Mouse (Mus musculus) T-helper 2 cell (primary cell): ENCODE results near the gene D10Wsu102e.
"Not testable (repeated sequence)": the region's sequence is repeated elsewhere in the genome, so short reads cannot be mapped to it uniquely, and the experiment has no call there.

ENCODE experiments used
- in situ Hi-C: fragments of 300-600 bp; cut with MboI, MseI; formaldehyde crosslinking; loops from one replicate; pipeline ENCODE4 v1.15.1; 2025; ENCODE audit warnings: high pct_unique_total_duplicates

Gene D10Wsu102e

DNA sequence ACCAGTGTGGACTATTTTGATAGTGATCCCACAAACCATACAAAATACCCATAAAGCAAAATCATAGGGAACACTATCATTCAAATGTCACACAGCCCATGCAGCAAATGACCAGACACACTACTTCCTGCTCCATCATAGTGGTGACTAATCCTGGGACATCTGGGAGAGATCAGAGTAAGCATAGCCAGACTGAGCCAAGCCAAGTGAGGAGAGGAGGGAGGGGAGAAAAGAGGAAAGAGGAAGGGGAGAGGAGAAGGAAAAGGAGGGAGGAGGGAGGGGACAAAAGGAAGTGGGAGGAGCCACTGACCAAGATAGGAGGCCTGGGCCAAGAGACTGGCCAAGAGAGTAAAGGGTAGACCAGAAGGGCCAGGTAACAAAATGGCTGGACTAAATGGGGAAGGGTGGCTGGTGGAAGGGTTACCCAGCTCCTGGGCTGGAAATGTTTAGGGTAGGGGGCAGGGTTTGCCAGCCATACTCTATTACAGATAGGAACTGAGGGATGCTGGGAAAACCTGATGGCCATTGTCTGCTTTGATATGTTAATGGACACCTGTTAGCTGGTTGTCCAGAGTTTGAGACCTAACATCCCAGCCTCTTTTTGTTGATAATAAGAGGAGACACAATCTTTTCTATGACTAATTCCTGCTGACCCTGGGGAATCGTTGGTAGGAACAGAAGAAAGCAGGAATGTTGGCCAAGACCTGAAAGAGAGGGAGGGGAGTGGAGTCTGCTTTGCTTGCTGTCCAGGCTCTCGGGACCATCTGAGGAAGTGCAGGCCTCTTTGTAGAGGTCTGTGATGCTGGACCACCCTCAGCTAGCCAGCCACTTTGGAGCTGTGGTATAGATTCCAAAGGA, 16.0 kb upstream of the D10Wsu102e start:
- in situ Hi-C loops: loop anchor here (25.0 kb wide), 1 partner anchor 1707 kb away; the partner anchor contains the start of genes Ankrd24, Gm10778 and Sirt6

DNA sequence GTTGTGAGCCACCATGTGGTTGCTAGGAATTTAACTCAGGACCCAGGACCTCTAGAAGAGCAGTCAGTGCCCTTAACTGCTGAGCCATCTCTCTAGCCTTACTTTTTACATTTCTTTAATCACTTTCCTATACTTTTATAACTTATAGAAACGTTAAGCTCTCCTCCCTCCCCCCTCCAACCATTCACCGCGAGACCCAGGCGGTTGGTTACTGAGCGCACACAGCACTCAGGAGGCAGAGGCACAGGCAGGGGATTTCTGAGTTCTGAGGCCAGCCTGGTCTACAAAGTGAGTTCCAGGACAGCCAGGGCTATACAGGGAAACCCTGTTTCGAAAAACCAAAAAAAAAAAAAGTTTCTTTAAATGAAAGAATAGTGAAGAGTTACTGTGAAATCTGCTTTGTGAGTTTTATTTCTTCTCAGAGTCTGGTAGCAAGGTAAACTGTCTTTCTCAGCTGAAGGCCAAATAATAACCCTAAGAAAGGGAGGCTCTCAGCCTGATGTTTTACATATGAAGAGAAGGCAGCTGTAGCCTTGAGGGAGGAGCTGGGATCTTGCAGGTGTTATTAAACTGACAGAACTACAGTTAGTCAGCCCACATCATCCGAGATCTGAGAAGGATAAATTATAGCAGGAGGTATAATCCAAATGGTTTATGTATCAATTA, 14.2 kb upstream of the D10Wsu102e start:
- in situ Hi-C loops: loop anchor here (25.0 kb wide), 1 partner anchor 1709 kb away; the partner anchor contains the start of genes Ankrd24, Gm10778 and Sirt6

DNA sequence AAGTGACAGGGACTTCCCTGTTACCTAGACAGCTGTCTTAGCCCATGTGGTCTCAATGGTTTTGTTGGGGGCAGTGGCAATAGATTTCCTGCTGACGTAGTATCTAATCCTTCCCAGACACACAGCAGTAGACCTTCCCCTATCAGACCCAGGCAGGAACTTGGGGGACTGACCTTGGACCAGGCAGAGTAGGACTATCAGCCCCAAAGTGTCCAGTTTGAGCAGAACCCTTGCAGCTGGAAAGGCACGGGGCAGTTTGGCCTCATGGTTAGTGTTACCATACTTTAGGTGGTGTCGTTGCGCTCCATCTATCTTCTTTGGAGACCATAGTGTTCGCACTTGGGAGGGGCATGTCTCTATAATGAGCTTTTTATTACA, 13.7 kb upstream of the D10Wsu102e start:
- in situ Hi-C loops: loop anchor here (25.0 kb wide), 1 partner anchor 1709 kb away; the partner anchor contains the start of genes Ankrd24, Gm10778 and Sirt6

DNA sequence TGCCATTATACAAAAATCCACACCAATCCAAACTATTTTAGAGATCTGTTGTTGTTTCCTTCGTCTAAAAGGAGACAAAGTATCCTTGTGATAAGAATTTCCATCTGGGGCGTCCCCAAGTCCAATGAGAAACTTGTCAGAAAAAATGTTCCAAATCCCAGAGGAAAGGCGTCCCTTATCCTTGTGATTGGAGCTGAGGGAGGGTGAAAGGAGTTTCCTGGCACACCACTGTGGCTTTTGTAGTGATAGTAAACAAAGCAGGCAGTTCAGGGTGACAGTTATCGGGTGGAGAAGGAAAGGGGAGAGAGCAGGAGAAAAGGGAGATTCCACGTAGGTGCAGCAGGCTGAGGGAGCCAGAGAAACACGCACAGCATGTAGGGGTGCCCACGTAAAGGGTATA, 12.5 kb upstream of the D10Wsu102e start:
- in situ Hi-C loops: loop anchor here (25.0 kb wide), 1 partner anchor 1710 kb away; the partner anchor contains the start of genes Ankrd24, Gm10778 and Sirt6

DNA sequence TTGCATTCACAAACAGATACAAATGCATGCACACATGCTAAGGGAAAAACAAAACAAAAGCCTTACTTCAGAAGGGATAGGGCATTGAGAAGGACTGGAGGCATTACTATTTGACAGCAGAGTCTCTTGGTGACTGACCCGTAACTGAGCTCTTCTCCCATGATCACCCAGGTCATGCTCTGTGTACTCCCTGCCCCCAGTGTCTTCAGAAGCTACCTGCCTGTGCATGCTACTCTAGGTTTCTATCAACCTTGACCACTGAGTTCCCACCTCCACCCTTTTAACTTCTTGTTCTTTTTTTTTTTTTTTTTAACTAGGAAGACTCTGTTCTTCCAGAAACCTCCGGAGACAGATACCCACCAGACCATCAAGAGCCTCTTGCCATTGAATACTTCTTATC, 9.3 kb upstream of the D10Wsu102e start:
- in situ Hi-C loops: no loop called here

DNA sequence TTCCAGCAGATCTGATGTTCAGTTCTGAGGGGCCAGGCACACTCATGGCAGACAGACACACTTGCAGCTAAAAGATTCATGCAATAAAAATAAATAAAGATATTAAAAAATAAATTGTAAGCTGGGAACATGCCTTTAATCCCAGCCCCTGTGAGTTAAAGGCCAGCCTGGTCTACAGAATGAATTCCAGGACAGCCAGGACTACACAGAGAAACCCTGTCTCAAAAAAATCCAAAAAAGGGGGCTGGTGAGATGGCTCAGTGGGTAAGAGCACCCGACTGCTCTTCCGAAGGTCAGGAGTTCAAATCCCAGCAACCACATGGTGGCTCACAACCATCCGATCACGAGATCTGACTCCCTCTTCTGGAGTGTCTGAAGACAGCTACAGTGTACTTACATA, 8.2 kb upstream of the D10Wsu102e start:
- in situ Hi-C loops: not testable (repeated sequence)

DNA sequence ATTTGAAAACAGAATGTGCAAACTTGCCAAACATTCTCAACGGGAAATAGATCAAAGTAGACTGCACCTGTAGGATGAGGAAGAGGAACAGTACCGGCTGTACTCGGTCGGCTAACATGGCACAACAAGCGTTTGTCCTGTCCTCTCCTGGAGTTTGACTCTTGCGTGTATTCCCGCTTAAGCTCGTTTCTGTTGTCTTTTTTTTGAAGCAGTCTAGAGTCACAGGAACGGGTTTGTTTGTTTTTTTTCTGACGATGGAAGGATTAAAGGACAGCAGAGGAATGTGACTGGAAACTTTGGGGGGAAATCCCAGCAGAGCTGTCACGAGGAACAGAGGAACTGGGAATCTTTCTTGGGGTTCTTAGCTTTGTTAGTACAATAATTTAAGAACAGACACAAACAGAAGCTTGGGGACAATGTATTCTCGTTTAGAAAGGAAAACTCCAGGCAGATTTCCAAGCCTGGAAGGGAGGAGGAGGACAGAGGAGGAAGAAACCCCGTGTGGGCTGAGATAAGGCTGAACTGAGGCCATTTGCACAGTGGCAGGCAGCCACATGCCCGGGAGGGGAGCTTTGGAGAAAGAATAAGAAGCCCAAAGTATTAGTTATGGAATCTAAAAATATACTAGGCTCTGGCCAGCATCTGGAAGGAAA, 6.2 kb upstream of the D10Wsu102e start:
- in situ Hi-C loops: no loop called here

DNA sequence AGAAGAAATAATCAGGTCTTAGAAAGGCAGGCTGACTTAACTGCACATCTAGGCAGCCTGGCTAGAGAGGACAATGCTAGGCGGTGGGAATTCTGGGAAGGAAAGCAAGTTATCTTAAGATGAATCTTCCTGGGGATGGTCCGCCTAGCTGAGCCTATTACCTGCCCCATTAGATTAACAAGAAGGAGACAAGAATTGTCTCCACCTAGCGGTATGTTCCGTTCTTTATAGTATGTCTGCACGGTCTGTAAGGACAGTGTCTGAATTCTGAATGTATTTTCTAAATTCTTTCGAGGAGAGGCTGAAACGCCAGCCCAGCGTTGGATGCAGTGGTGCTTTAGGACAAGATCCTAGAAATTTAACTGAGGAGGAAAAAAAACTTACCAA, 5.7 kb upstream of the D10Wsu102e start:
- in situ Hi-C loops: no loop called here

DNA sequence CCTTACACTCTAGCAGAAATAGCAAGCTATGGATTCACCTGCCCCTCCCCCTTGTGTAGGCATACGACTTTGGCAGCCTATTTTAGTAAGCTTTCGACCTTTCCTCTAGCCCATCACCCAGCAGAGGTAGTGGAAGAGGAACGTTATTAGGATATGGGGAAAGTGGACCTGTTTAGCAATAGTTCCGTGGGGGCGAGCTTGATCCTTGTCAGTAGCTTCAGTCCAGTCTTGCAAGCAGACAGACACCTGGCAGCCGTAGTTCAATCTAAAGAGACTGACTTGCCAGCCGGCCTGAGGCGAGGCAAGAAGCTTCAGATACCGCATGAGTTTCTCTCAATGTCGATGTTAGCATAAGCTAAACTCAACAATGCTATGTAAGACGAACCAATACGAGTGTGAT, 3.6 kb upstream of the D10Wsu102e start:
- in situ Hi-C loops: no loop called here

DNA sequence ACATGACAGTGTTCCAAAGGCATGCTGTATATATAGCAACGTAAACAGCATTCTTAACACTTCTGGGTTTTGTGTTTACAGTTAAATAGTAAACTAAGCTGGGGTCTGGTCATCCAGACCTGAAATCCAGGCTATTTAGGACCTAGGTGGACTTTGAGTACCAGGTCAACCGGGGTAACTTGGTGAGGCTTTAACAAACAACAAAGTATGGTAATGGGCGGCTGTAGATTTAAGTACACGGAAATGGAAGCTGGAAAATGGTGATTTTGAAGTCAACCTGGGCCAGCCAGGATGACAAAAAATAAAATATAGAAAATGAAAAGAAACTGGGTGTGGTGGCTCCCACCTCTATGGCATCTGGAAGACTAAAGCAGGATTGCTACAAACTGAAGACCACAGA, 570 bp upstream of the D10Wsu102e start:
- in situ Hi-C loops: no loop called here

DNA sequence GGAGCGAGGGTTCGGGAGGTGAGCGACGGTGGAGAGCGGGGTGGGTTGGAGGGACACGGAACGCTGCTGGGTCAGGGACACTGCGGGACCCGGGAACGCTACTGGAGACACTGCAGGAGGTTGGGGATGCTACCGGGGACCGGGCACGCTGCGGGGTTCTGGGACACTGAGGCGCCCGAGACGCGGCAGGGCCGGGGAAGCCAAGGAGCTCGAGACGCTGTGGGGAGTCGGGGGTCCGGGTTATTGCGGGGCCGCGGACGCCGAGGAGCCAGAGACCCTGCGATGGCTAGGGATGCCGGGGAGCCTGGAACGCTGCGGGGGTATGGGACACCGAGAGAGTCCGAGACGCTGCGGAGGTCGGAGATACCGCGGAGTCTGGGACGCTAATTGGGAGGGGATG, 335 bp downstream of the D10Wsu102e start:
- in situ Hi-C loops: no loop called here

DNA sequence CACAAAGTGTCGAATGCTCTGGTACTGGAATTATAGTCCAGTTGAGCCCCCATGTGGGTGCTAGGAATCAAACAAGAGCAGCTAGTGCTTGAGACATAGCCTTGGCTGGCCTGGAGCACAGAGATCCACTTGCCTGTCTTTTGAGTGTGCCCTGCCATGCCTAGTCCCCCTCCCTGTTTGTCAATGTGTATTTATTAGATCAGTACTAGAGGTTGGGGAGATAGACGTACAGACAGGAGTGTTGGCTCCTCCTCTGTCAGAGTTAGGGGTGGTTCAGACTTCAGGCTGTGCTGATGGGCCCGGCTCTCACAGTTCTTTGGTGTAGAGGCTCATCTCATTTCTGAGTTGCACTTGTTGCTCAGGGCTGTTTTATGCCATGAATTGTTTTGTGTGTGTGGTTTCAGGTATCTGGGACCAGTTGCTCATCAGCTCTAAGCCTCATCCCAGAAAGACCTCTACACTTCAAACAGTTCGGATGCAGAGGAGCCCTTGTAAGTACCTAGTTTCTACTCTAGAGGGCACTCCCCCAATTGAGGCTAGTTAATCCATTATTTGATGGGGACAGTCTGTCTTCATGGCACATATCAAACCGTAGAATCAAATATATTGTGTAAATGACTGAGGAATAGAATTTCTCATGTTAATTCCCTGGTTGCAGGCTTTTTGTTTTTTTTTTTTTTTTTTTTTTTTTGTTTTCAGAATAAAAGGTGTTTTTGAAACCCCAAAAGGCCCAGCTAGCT, 1.8 kb downstream of the D10Wsu102e start:
- in situ Hi-C loops: no loop called here

DNA sequence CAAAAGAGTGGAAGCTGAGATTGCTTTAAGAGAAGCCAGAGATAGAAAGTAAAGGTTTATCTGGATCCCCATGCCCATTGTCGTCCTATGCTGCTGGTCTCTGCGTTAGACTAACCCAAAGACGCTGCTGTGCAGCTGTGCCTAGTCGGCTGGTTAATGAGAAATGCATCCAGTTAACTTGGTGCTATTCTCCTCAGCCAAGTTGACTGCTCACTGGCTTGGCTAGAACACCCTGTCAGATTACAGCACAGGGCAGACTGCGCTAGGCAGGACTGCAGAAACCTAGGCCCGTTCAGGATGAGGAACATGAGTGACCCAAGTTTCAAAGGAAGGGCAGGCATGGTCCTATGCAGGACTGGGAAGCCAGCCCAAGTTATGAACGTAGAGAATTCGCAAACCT, 3.4 kb downstream of the D10Wsu102e start:
- in situ Hi-C loops: no loop called here

DNA sequence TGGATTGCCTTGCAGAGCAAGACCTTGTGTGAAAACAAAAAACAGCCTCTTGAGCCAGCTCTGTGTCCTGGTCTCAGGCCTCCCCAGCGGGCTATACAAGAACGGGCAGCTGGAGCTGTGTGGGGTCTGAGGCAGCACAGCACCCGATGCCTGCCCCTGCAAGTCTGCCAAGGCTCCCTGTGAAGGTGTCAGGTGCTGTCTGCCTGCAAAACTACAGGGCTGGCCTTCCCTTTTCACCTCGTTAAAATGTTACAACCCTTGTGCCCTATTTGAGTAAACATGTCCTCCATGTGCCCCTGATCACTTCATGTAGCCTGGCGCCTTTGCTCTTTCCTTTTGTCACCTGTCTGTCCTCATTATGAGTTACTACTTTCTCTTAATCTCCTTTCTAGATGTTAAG, 8.9 kb downstream of the D10Wsu102e start:
- in situ Hi-C loops: no loop called here

DNA sequence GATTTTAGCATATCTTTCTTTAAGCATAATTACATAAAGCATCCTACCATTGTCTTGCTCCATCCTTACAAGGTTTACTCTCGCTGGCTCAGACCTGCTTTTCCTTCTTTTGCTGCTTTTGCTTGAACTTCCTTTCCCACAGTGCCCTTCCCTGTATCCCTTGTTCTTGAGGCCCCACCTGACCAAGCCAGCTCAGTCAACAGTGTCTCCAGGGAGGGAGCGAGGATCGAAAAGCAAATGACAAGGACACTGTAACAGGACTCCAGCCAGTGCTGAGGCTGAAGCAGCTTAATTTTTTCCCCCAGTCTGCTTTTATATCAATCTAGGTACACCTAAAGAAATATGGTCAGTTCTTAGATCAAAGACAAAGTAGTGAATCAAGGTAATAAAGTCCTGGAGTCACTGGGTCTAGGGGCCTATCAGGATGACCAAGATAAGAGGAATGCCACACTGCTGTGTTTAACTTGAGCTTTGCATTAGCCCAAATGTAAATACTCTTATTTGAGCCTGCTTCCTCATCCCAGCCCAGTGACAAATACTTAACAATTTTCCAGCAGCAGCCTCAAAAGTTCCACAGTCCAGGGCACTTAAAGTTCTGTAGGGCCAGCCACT, 14.1 kb downstream of the D10Wsu102e start:
- in situ Hi-C loops: no loop called here

DNA sequence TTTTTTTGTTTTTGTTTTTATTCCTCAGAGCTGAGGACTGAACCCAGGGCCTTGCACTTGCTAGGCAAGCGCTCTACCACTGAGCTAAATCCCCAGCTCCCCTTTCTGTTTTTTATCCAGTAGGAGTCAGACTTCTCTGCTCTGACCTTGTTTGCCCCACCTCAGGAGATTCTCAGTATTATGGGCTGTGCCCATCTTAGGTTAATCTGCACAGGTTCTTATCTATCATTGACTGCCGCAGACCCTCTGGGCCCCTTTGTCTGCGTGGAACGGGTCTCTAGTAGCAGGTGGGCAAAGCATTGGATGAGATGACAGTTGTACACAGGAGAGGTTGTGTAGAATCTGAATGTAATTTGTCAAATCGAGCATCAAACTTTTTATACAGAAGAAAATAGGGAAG, 15.4 kb downstream of the D10Wsu102e start:
- in situ Hi-C loops: not testable (repeated sequence)

DNA sequence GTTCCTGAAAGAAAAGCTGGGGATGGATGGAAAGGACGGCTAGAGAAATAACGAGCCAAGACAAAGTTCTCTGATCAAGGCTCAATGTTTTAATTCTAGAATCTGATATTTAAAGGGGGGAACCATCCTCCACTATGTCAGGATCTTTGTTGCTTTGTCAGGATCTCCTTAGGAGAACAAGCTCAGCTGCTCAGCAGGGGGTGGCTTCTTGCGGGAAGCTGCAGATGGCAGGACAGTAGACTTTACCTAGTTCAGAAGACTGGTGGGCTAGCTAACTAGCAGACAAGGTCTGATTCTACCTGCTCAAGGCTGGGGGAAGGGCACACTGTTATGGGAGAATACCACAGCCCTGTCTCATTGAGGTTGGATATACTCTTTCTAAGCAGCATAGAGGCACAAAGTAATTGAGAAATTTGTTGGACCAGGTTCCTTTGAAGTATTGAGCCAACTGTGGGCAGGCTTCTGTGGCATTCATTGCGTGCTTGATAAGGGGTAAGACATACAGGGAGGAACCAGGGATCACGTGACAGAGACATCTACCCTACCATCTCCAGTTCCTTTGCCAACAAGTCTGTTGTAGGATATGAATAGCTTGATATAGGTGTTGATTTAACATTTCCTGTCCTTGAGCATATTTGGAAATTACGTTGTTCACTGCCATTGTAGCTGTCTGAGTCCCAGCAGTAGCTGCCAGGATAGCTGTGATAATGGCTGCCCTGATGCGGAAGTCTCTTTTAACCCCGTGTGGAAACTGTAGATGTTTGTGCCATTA, 17.1 kb downstream of the D10Wsu102e start:
- in situ Hi-C loops: no loop called here

DNA sequence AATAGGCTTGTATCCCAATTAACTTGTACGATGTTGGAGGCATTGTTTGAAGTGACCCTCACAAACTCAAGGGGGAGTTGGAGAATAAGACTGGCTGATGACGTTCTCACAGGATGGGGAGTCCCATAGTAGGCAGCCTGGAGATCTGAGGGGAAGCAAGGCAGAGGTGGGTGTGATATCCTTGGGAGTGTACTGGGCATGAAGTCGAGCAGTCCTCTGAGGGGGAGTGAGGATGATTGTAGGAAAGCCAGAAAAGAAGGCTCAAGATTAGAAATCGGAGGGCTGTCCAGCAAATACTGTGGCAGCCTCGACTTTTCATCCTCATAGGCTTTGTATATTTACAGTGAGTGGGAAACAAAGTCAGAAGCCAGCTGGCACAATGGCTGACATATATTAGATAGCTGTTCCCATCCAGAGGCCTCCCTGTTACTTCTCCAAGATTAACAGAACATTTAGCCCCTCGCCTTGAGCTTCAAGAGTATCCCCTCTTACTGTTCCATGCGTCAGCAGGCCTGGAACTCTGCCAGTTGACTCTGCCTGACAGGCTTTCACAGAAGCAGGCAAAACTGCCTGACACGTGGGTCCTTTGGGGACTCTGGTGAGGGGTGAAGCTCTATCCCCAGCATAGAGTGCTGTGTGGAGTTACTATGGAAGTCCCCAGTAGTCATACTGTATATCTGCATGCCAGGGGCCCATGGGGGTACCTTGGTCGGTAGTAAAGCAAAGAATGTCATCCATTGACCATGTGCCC, 18.2 kb downstream of the D10Wsu102e start:
- in situ Hi-C loops: no loop called here

DNA sequence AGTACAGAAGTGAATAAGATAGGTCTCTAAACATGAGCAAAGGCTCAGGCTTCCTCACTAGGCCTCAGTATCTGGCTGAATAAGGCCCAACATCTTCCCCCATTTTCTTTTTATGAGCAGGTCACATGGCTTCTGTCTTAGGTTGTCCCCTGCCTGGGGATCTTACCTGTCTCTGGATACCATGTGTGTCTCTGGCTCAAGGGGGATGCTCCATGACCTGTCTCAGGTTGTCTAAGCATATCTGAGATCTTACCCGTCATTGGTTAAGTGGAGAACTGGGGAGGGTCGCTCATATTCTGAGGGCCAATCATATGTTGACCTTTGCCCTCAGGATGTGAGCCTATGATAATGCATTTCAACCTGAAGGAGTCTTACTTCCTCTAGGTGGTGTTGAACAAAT, 20.5 kb downstream of the D10Wsu102e start:
- in situ Hi-C loops: no loop called here

DNA sequence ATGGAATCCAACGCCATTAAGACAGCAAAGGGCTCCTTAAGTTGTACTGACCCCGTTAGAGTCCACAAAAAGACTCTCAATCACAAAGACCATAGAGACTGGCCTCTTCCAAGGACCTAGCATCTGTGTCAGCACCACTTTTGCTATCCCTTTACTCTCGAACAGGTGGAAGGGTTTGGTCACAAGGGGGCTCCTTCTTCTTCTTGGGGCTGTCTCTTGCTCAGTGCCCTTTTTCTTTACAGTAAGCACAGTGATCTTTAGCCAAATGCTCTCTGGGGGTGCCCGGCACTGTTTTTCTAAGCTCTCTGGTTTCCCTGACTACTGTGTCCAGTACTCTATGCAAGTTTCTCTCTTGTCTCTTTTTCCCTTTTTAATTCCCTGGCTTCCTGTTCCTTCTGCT, 22.5 kb downstream of the D10Wsu102e start:
- in situ Hi-C loops: no loop called here
